ENCODE assay signal across 11 mouse cellular contexts in genomic region chr3:37616586-37617547, GRCm38 (mm10). TPM values are rescaled to one million over a fixed set of nuclear protein-coding genes. Genes with fewer than 3 reads are reported as not detected.
DNase-seq lines count a peak whose midpoint lies in the region; ATAC-seq lines count a peak whose summit lies in the region.
"Had no signal": no experiment of that assay in that cellular context is flagged by ENCODE, and none has a peak within 500 bp of the region (broad histone marks: within the 10 kb centered on the region; RNA-seq: fewer than 3 reads in every experiment).

No protein-coding gene starts in this region.

- ATAC-seq in liver, embryonic 11.5 days (replicated peaks; ENCODE audit: low FRiP score), result no peak
- ATAC-seq in forebrain, embryonic 12.5 days (ENCODE audit: low FRiP score), result no peak

- DNase-seq in liver, embryonic 11.5 days (ENCODE audit: low spot score), result no peak
- DNase-seq in liver, result no peak
- peak; percentile 37 for DNase-seq in limb, embryonic 10.5 days (ENCODE audit: low spot score)
- DNase-seq in layer of hippocampus, postnatal 10 days (ENCODE audit: low spot score in 2 of 2), result no peak
- DNase-seq in adrenal gland, adult 8-10 months, result no peak
- DNase-seq in cerebellum, adult 9-11 months, result no peak
- DNase-seq: cerebellum, postnatal 25 days; layer of hippocampus, adult 9-11 months had no signal

- WGBS in liver, embryonic 11.5 days, result 72% methylated on average over 21 of the region's 21 CpGs
- 24% methylated on average over 21 of the region's 21 CpGs for WGBS in forebrain, embryonic 12.5 days
- WGBS in limb, embryonic 10.5 days, result 55% methylated on average over 21 of the region's 21 CpGs

- no peak overlapping the region for H3K4me3 ChIP-seq in liver, embryonic 11.5 days (ENCODE audit: low read depth, low read length)
- no peak overlapping the region for H3K4me3 ChIP-seq in forebrain, embryonic 12.5 days (replicated peaks)
- H3K4me3 ChIP-seq in limb, embryonic 10.5 days, result no peak overlapping the region
- H3K4me3 ChIP-seq: liver, embryonic 15.5 days; midbrain, embryonic 12.5 days had no signal

- no peaks in the 10 kb centered on the region for H3K4me1 ChIP-seq in liver, embryonic 11.5 days (replicated peaks; ENCODE audit: control insufficient read depth, insufficient read depth, low read length)
- H3K4me1 ChIP-seq in forebrain, embryonic 12.5 days, result peaks cover 5% of the 10 kb centered on the region
- H3K4me1 ChIP-seq in limb, embryonic 10.5 days, result peaks cover 27% of the 10 kb centered on the region
- H3K4me1 ChIP-seq: liver, embryonic 15.5 days had no signal

- H3K36me3 ChIP-seq in liver, embryonic 11.5 days (ENCODE audit: control insufficient read depth, insufficient read depth, low read length), result no peaks in the 10 kb centered on the region
- no peaks in the 10 kb centered on the region for H3K36me3 ChIP-seq in forebrain, embryonic 12.5 days (replicated peaks)
- H3K36me3 ChIP-seq in limb, embryonic 10.5 days, result no peaks in the 10 kb centered on the region
- H3K36me3 ChIP-seq: liver, embryonic 15.5 days; midbrain, embryonic 12.5 days had no signal

- H3K9me3 ChIP-seq in liver, embryonic 11.5 days (ENCODE audit: control insufficient read depth, low read length), result no peaks in the 10 kb centered on the region
- no peaks in the 10 kb centered on the region for H3K9me3 ChIP-seq in forebrain, embryonic 12.5 days
- no peaks in the 10 kb centered on the region for H3K9me3 ChIP-seq in limb, embryonic 10.5 days (replicated peaks)
- H3K9me3 ChIP-seq: liver, embryonic 15.5 days; midbrain, embryonic 12.5 days had no signal

- peak overlapping the region; percentile 15; the same call in 1 of the 2 replicates for H3K4me2 ChIP-seq in liver, embryonic 11.5 days
- peak overlapping the region; percentile 19 for H3K4me2 ChIP-seq in forebrain, embryonic 12.5 days
- H3K4me2 ChIP-seq: liver, embryonic 15.5 days; midbrain, embryonic 12.5 days had no signal

- no peak overlapping the region for H3K9ac ChIP-seq in liver, embryonic 11.5 days (ENCODE audit: low read depth, low read length)
- H3K9ac ChIP-seq in forebrain, embryonic 12.5 days, result no peak overlapping the region
- H3K9ac ChIP-seq: liver, embryonic 15.5 days; midbrain, embryonic 12.5 days had no signal

- H3K27ac ChIP-seq in liver, embryonic 11.5 days (ENCODE audit: low read depth, low read length), result no peak overlapping the region
- no peak overlapping the region for H3K27ac ChIP-seq in forebrain, embryonic 12.5 days
- peak overlapping the region; percentile 78 for H3K27ac ChIP-seq in limb, embryonic 10.5 days
- H3K27ac ChIP-seq: liver, embryonic 15.5 days; midbrain, embryonic 12.5 days had no signal

- H3K27me3 ChIP-seq in liver, embryonic 11.5 days (replicated peaks; ENCODE audit: control insufficient read depth, insufficient read depth, low read length), result no peaks in the 10 kb centered on the region
- peaks cover 23% of the 10 kb centered on the region for H3K27me3 ChIP-seq in forebrain, embryonic 12.5 days
- no peaks in the 10 kb centered on the region for H3K27me3 ChIP-seq in limb, embryonic 10.5 days (ENCODE audit: low read depth, poor library complexity, severe bottlenecking)

RNA-seq across cellular contexts. Expression of gene Spry1, which starts 22.9 kb away (rescaled TPM):
- polyA plus RNA-seq in liver, embryonic 11.5 days (2014; fragmentation: Nextera tagmentation; extraction: Ambion mirVana), result 6.2 and 8.0 TPM in 2 replicates
- 13.5 and 13.7 TPM in 2 replicates for polyA plus RNA-seq in forebrain, embryonic 12.5 days (2016; fragmentation: Nextera tagmentation; extraction: Ambion mirVana)
- polyA plus RNA-seq in limb, embryonic 10.5 days (2016; fragmentation: Nextera tagmentation; extraction: Ambion mirVana), result 28.0 and 32.6 TPM in 2 replicates
- total RNA-seq in layer of hippocampus, postnatal 10 days (2021), result 10 to 100 TPM; 17.1 to 18.2 TPM
- total RNA-seq in adrenal gland, adult 8-10 months (2022), result 10 to 100 TPM; 22.4 to 42.8 (median 34.7) TPM
